Mouse (Mus musculus) forebrain, embryonic 11.5 days (tissue): ENCODE results near the gene Rab6a. TPM values are rescaled to one million over a fixed set of nuclear protein-coding genes. Genes with fewer than 3 reads are reported as not detected.

Experiments
- ATAC-seq: fragments of 200-750 bp; cut with Nextera tagmentation; replicated peaks from 2 replicates; pipeline ENCODE4 v1.8.0; 2017; ENCODE audit warnings: moderate TSS enrichment; ENCODE audit not compliant: low FRiP score
- DNase-seq: peaks from one replicate; pipeline ENCODE4 v3.0.0-alpha.2; 2017; ENCODE audit warnings: low spot score
- H3K27ac ChIP-seq: fragments of 300-500 bp; sonication (generic); 2 replicates; pipeline ENCODE4 v1.5.1; 2014; ENCODE audit warnings: low read depth, low read length
- H3K27me3 ChIP-seq: fragments of 300-500 bp; sonication (generic); 2 replicates; pipeline ENCODE4 v1.6.1; 2014; ENCODE audit warnings: mild to moderate bottlenecking, low read length, mixed read lengths; ENCODE audit not compliant: control insufficient read depth, insufficient read depth
- H3K36me3 ChIP-seq: fragments of 300-500 bp; sonication (generic); 2 replicates; pipeline ENCODE4 v1.6.1; 2014; ENCODE audit warnings: mild to moderate bottlenecking, low read length, moderate library complexity, mixed read lengths; ENCODE audit not compliant: control insufficient read depth, insufficient read depth
- H3K4me1 ChIP-seq: fragments of 300-500 bp; sonication (generic); replicated peaks from 2 replicates; pipeline ENCODE4 v1.6.1; 2014; ENCODE audit warnings: low read length, mixed read lengths; ENCODE audit not compliant: control insufficient read depth, insufficient read depth
- H3K4me2 ChIP-seq: fragments of 300-500 bp; sonication (generic); 2 replicates; pipeline ENCODE4 v1.6.1; 2014; ENCODE audit warnings: low read depth, mild to moderate bottlenecking, low read length, moderate library complexity, mixed read lengths; ENCODE audit not compliant: severe bottlenecking
- H3K4me3 ChIP-seq: fragments of 300-500 bp; sonication (generic); 2 replicates; pipeline ENCODE4 v1.5.1; 2014; ENCODE audit warnings: low read depth, low read length
- H3K9ac ChIP-seq: fragments of 300-500 bp; sonication (generic); 2 replicates; pipeline ENCODE4 v1.6.1; 2014; ENCODE audit warnings: low read length
- H3K9me3 ChIP-seq: fragments of 300-500 bp; sonication (generic); 2 replicates; pipeline ENCODE4 v1.6.1; 2016; ENCODE audit warnings: low read length, mixed read lengths; ENCODE audit not compliant: control insufficient read depth
- WGBS: fragments of 180-500 bp; shearing (Covaris S2); extraction: QIAGEN DNeasy Blood & Tissue Kit; methylation state at CpG from one replicate; pipeline ENCODE4 v1.1.7; 2014; 5-methylcytosine and 5-hydroxymethylcytosine counted together
- polyA plus RNA-seq: library from polyadenylated mRNA; unstranded; fragments of >200 nt; fragmentation: Nextera tagmentation; extraction: Ambion mirVana; gene quantifications from 2 replicates; pipeline ENCODE4 v1.2.1, GENCODE M21; 2014

Gene Rab6a
- polyA plus RNA-seq, 1 experiment from 2014 or later, result 147 TPM

GRCm38 (mm10) chr7:100578794-100579193, 28.4 kb upstream of the Rab6a start:
- no peak for ATAC-seq
- Histone ChIP-seq H3K4me3 (no peak overlapping the region), H3K9me3 (no peaks in the 10 kb centered on the region), H3K36me3 (no peaks in the 10 kb centered on the region), H3K27me3 (no peaks in the 10 kb centered on the region), H3K4me1 (no peaks in the 10 kb centered on the region), H3K4me2 (no peak overlapping the region), H3K27ac (no peak overlapping the region), H3K9ac (no peak overlapping the region)
- 66% methylated on average over 2 of the region's 2 CpGs for WGBS
- no peak for DNase-seq

GRCm38 (mm10) chr7:100582235-100582634, 25.0 kb upstream of the Rab6a start:
- Histone ChIP-seq H3K4me2 (peak overlapping the region; percentile 67), H3K36me3 (no peaks in the 10 kb centered on the region), H3K4me1 (no peaks in the 10 kb centered on the region), H3K27me3 (no peaks in the 10 kb centered on the region), H3K27ac (no peak overlapping the region), H3K9me3 (no peaks in the 10 kb centered on the region), H3K4me3 (peak overlapping the region; percentile 55), H3K9ac (peak overlapping the region; percentile 86; the same call in 1 of the 2 replicates)
- no peak for DNase-seq
- 37% methylated on average over 7 of the region's 7 CpGs for WGBS
- no peak for ATAC-seq

- under 1% methylated on average over 31 of the region's 31 CpGs for WGBS
- peak overlapping the region; percentile 86 for H3K9ac ChIP-seq
- peak; percentile 85 for ATAC-seq
These were observed 24.4 kb upstream of the Rab6a start for GRCm38 (mm10) chr7:100582727-100583236.

GRCm38 (mm10) chr7:100589816-100590215, 17.4 kb upstream of the Rab6a start:
- no peaks in the 10 kb centered on the region for H3K36me3 ChIP-seq
- no peak for DNase-seq

More at GRCm38 (mm10) chr7:100582727-100583236, 24.4 kb upstream of the Rab6a start:
- Histone ChIP-seq H3K36me3 (no peaks in the 10 kb centered on the region), H3K4me1 (no peaks in the 10 kb centered on the region), H3K4me2 (peak overlapping the region; percentile 67), H3K27me3 (no peaks in the 10 kb centered on the region), H3K9me3 (no peaks in the 10 kb centered on the region), H3K4me3 (peak overlapping the region; percentile 55), H3K27ac (peak overlapping the region; percentile 74)
- DNase-seq, result peak; percentile 92

GRCm38 (mm10) chr7:100590504-100590844, 16.7 kb upstream of the Rab6a start:
- Histone ChIP-seq H3K36me3 (no peaks in the 10 kb centered on the region), H3K27me3 (no peaks in the 10 kb centered on the region), H3K4me3 (peak overlapping the region; percentile 42), H3K9ac (peak overlapping the region; percentile 56; the same call in 1 of the 2 replicates), H3K27ac (0 out of 2 replicates have a peak overlapping the region, but pooled peaks have one; percentile 33), H3K9me3 (no peaks in the 10 kb centered on the region), H3K4me1 (no peaks in the 10 kb centered on the region), H3K4me2 (peak overlapping the region; percentile 41)
- no peak for DNase-seq
- no peak for ATAC-seq
- WGBS, result 44% methylated on average over 7 of the region's 7 CpGs

More at GRCm38 (mm10) chr7:100589816-100590215, 17.4 kb upstream of the Rab6a start:
- 81% methylated on average over 1 of the region's 1 CpGs for WGBS
- Histone ChIP-seq H3K27ac (no peak overlapping the region), H3K4me2 (no peak overlapping the region), H3K4me3 (no peak overlapping the region), H3K4me1 (no peaks in the 10 kb centered on the region), H3K27me3 (no peaks in the 10 kb centered on the region), H3K9ac (no peak overlapping the region), H3K9me3 (no peaks in the 10 kb centered on the region)
- ATAC-seq, result no peak

- H3K4me2 ChIP-seq, result peak overlapping the region; percentile 41
- peak; percentile 96 for ATAC-seq
- H3K27ac ChIP-seq, result peak overlapping the region; percentile 33
- peak overlapping the region; percentile 42 for H3K4me3 ChIP-seq
- H3K36me3 ChIP-seq, result no peaks in the 10 kb centered on the region
- H3K4me1 ChIP-seq, result no peaks in the 10 kb centered on the region
- no peaks in the 10 kb centered on the region for H3K27me3 ChIP-seq
- no peaks in the 10 kb centered on the region for H3K9me3 ChIP-seq
- WGBS, result 3% methylated on average over 17 of the region's 20 CpGs
- peak; percentile 92 for DNase-seq
- H3K9ac ChIP-seq, result peak overlapping the region; percentile 56
These were observed 16.2 kb upstream of the Rab6a start for GRCm38 (mm10) chr7:100590845-100591521.

GRCm38 (mm10) chr7:100591522-100591852, 15.7 kb upstream of the Rab6a start:
- no peak for DNase-seq
- Histone ChIP-seq H3K27me3 (no peaks in the 10 kb centered on the region), H3K27ac (no peak overlapping the region), H3K4me3 (peak overlapping the region; percentile 42), H3K36me3 (no peaks in the 10 kb centered on the region), H3K4me1 (no peaks in the 10 kb centered on the region), H3K9ac (peak overlapping the region; percentile 56; the same call in 1 of the 2 replicates), H3K4me2 (peak overlapping the region; percentile 41; the same call in 1 of the 2 replicates), H3K9me3 (no peaks in the 10 kb centered on the region)
- ATAC-seq, result no peak
- 7% methylated on average over 2 of the region's 2 CpGs for WGBS

- Histone ChIP-seq H3K36me3 (no peaks in the 10 kb centered on the region), H3K9ac (no peak overlapping the region), H3K9me3 (no peaks in the 10 kb centered on the region), H3K27me3 (no peaks in the 10 kb centered on the region), H3K4me1 (no peaks in the 10 kb centered on the region), H3K4me2 (no peak overlapping the region), H3K4me3 (no peak overlapping the region), H3K27ac (no peak overlapping the region)
- ATAC-seq (no peak), DNase-seq (no peak)
These were observed 13.9 kb upstream of the Rab6a start for GRCm38 (mm10) chr7:100593349-100593748.

- DNase-seq (no peak), ATAC-seq (no peak)
- Histone ChIP-seq H3K4me2 (no peak overlapping the region), H3K27ac (no peak overlapping the region), H3K9ac (no peak overlapping the region), H3K4me1 (no peaks in the 10 kb centered on the region), H3K36me3 (no peaks in the 10 kb centered on the region), H3K9me3 (no peaks in the 10 kb centered on the region), H3K4me3 (no peak overlapping the region), H3K27me3 (no peaks in the 10 kb centered on the region)
- WGBS, result 86% methylated on average over 5 of the region's 5 CpGs
These were observed 7.0 kb upstream of the Rab6a start for GRCm38 (mm10) chr7:100600211-100600610.
